Mouse (Mus musculus) olfactory bulb, adult 2 months (tissue): Measurements from ENCODE around the gene Cbx7. TPM values are rescaled to one million over a fixed set of nuclear protein-coding genes. Genes with fewer than 3 reads are reported as not detected.
"Not testable (repeated sequence)": the region's sequence is repeated elsewhere in the genome, so short reads cannot be mapped to it uniquely, and the experiment has no call there.

Source experiments
- H3K27ac ChIP-seq: fragments of 200-500 bp; 2 replicates; pipeline ENCODE4 v1.5.1; 2012; ENCODE audit warnings: low read depth, low read length; ENCODE audit not compliant: insufficient read depth
- H3K4me1 ChIP-seq: fragments of 200-500 bp; 2 replicates; pipeline ENCODE4 v1.6.1; 2012; ENCODE audit warnings: low read length; ENCODE audit not compliant: control insufficient read depth, insufficient read depth
- H3K4me3 ChIP-seq: fragments of 200-500 bp; 2 replicates; pipeline ENCODE4 v1.5.1; 2012; ENCODE audit warnings: mild to moderate bottlenecking, low read depth, low read length, moderate library complexity; ENCODE audit not compliant: insufficient read depth
- CTCF ChIP-seq: fragments of 200-500 bp; IDR thresholded peaks from 2 replicates; pipeline ENCODE4 v1.5.1; 2012; ENCODE audit warnings: low read depth, mild to moderate bottlenecking, low read length, moderate library complexity; ENCODE audit not compliant: insufficient read depth
- POLR2A ChIP-seq: fragments of 200-500 bp; IDR thresholded peaks from 2 replicates; pipeline ENCODE4 v1.6.1; 2012; ENCODE audit warnings: mild to moderate bottlenecking, low read depth, low read length, moderate library complexity; ENCODE audit not compliant: insufficient read depth
- WGBS: fragments of 180-500 bp; shearing (Covaris S2); methylation state at CpG from one replicate; pipeline ENCODE4 v1.1.7; 2018; 5-methylcytosine and 5-hydroxymethylcytosine counted together
- polyA plus RNA-seq: library from polyadenylated mRNA; stranded (reverse); fragments of >200 nt; gene quantifications from 2 replicates; pipeline ENCODE4 v1.2.4, GENCODE M21; 2012; ENCODE audit warnings: low replicate concordance; ENCODE audit not compliant: missing spikeins, insufficient read depth, insufficient read length

The Cbx7 gene
- polyA plus RNA-seq, 1 experiment, result not detected

GRCm38 (mm10) chr15:79911339-79911738, 59.6 kb downstream of the Cbx7 start:
- Histone ChIP-seq H3K4me1 (peaks cover 5% of the 10 kb centered on the region; the same call in 1 of the 2 replicates), H3K4me3 (no peak overlapping the region), H3K27ac (no peak overlapping the region)
- TF ChIP-seq CTCF (no peak), POLR2A (no peak)
- WGBS, result 33% methylated on average over 8 of the region's 8 CpGs

- 86% methylated on average over 1 of the region's 1 CpGs for WGBS
- H3K27ac ChIP-seq, H3K4me3 ChIP-seq, H3K4me1 ChIP-seq: not testable (repeated sequence)
These were observed 60.1 kb downstream of the Cbx7 start for GRCm38 (mm10) chr15:79910812-79911211.

GRCm38 (mm10) chr15:79909006-79909405, 61.9 kb downstream of the Cbx7 start:
- H3K4me1 ChIP-seq, H3K4me3 ChIP-seq, H3K27ac ChIP-seq: not testable (repeated sequence)
- 93% methylated on average over 3 of the region's 3 CpGs for WGBS

- Histone ChIP-seq H3K27ac (no peak overlapping the region), H3K4me3 (no peak overlapping the region), H3K4me1 (peaks cover 5% of the 10 kb centered on the region; the same call in 1 of the 2 replicates)
- TF ChIP-seq POLR2A, result no peak
- TF ChIP-seq CTCF, result no peak
- 65% methylated on average over 14 of the region's 14 CpGs for WGBS
These were observed 64.1 kb downstream of the Cbx7 start for GRCm38 (mm10) chr15:79906855-79907254.

- H3K4me1 ChIP-seq, result no peaks in the 10 kb centered on the region
- H3K27ac ChIP-seq, result no peak overlapping the region
- 76% methylated on average over 12 of the region's 12 CpGs for WGBS
- no peak for TF ChIP-seq POLR2A
- no peak for TF ChIP-seq CTCF
- H3K4me3 ChIP-seq, result no peak overlapping the region
These were observed 65.7 kb downstream of the Cbx7 start for GRCm38 (mm10) chr15:79905211-79905610.

- not testable (repeated sequence) for H3K4me3 ChIP-seq, H3K27ac ChIP-seq, H3K4me1 ChIP-seq
- WGBS, result 88% methylated on average over 11 of the region's 11 CpGs
These were observed 66.2 kb downstream of the Cbx7 start for GRCm38 (mm10) chr15:79904678-79905077.

GRCm38 (mm10) chr15:79903963-79904362, 67.0 kb downstream of the Cbx7 start:
- Histone ChIP-seq H3K4me3 (no peak overlapping the region), H3K4me1 (no peaks in the 10 kb centered on the region), H3K27ac (no peak overlapping the region)
- TF ChIP-seq POLR2A, result no peak
- TF ChIP-seq CTCF, result no peak

GRCm38 (mm10) chr15:79903081-79903480, 67.8 kb downstream of the Cbx7 start:
- 95% methylated on average over 8 of the region's 8 CpGs for WGBS

GRCm38 (mm10) chr15:79901399-79901798, 69.5 kb downstream of the Cbx7 start:
- Histone ChIP-seq H3K27ac (no peak overlapping the region), H3K4me1 (no peaks in the 10 kb centered on the region), H3K4me3 (no peak overlapping the region)
- 93% methylated on average over 2 of the region's 2 CpGs for WGBS
- TF ChIP-seq CTCF, result no peak
- TF ChIP-seq POLR2A, result no peak

More at GRCm38 (mm10) chr15:79903081-79903480, 67.8 kb downstream of the Cbx7 start:
- not testable (repeated sequence) for H3K4me3 ChIP-seq, H3K27ac ChIP-seq, H3K4me1 ChIP-seq

GRCm38 (mm10) chr15:79900751-79901150, 70.2 kb downstream of the Cbx7 start:
- Histone ChIP-seq H3K4me3 (no peak overlapping the region), H3K27ac (no peak overlapping the region), H3K4me1 (no peaks in the 10 kb centered on the region)
- WGBS, result 76% methylated on average over 7 of the region's 7 CpGs
- TF ChIP-seq CTCF (no peak), POLR2A (no peak)
